ENCODE assay signal across 8 mouse cellular contexts in the genomic region with DNA sequence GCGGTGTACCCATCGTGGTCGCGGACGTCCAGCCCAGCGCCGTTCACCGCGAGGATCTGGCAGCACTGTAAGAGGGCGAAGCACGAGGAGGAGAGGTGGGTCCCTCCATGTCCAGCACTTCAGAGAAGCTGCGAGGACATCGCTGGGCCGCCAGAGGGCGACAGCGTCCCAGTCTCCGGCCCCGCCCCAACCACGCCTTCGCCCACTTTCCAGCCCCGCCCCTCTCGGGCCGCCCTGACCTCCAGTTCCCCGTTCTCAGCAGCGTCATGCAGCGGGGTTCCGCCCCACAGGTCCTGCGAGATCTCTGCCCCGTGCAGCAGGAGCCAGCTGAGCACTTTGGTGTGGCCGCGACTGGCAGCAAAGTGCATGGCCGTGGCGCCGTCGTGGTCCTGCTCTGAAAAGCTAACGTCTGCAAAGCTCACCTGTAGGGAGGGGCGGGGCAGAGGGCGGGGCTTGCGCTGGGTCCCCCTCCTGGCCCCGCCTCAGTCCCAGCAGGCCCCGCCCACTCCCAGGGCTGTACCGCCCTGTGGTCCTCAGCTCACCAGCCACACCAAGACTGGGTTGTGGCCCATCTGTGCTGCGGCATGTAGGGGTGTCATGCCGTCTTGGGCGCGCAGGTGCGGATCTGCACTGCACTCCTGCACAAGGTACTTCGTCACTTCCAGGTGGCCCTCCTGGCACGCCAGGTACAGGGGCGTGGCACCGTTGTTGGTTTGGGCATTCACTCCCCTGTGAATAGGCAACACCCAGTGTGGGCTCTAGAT. TPM values are rescaled to one million over a fixed set of nuclear protein-coding genes. Genes with fewer than 3 reads are reported as not detected.
DNase-seq lines count a peak whose midpoint lies in the region; ATAC-seq and TF ChIP-seq lines count a peak whose summit lies in the region.

No protein-coding gene starts in this region.

- H3K4me1 ChIP-seq in heart, embryonic 14.5 days (ENCODE audit: control insufficient read depth in 2 of 2, insufficient read depth in 2 of 2, low read length in 2 of 2) = peaks cover 0 to 9% of the 10 kb centered on the region in 2 experiments; a peak in 2 of 4 replicates
- peaks cover 3 to 6% of the 10 kb centered on the region in 2 experiments; a peak in 3 of 4 replicates for H3K4me1 ChIP-seq in liver, embryonic 14.5 days (replicated peaks; ENCODE audit: control insufficient read depth in 2 of 2, insufficient read depth in 2 of 2, low read length in 1 of 2)
- H3K4me1 ChIP-seq in stomach, embryonic 16.5 days (ENCODE audit: control insufficient read depth, insufficient read depth, low read length) = peaks cover 8% of the 10 kb centered on the region; the same call in 1 of the 2 replicates

- H3K9me3 ChIP-seq in heart, embryonic 14.5 days (ENCODE audit: control insufficient read depth, low read length) = no peaks in the 10 kb centered on the region
- no peaks in the 10 kb centered on the region for H3K9me3 ChIP-seq in liver, embryonic 14.5 days (ENCODE audit: control insufficient read depth, low read length)
- H3K9me3 ChIP-seq in stomach, embryonic 16.5 days (replicated peaks; ENCODE audit: control insufficient read depth, low read length) = no peaks in the 10 kb centered on the region

- H3K36me3 ChIP-seq in heart, embryonic 14.5 days (ENCODE audit: control insufficient read depth, insufficient read depth, low read length) = no peaks in the 10 kb centered on the region
- H3K36me3 ChIP-seq in liver, embryonic 14.5 days (replicated peaks; ENCODE audit: control insufficient read depth, insufficient read depth, low read depth) = no peaks in the 10 kb centered on the region
- no peaks in the 10 kb centered on the region for H3K36me3 ChIP-seq in stomach, embryonic 16.5 days (ENCODE audit: control insufficient read depth, insufficient read depth, low read length)

- no peak for TF ChIP-seq POLR2A in brain, embryonic 14.5 days (IDR thresholded peaks at IDR 0.05; ENCODE audit: borderline replicate concordance, extremely low read depth, insufficient read depth, insufficient read length, poor library complexity, severe bottlenecking)

- no peak for TF ChIP-seq EP300 in liver, embryonic 14.5 days (IDR thresholded peaks at IDR 0.05; ENCODE audit: low read depth)

- H3K4me2 ChIP-seq in heart, embryonic 14.5 days (ENCODE audit: low read length) = peak overlapping the region; percentile 76
- H3K4me2 ChIP-seq in liver, embryonic 14.5 days (ENCODE audit: low read depth) = peak overlapping the region; percentile 74
- peak overlapping the region; percentile 81 for H3K4me2 ChIP-seq in stomach, embryonic 16.5 days (ENCODE audit: low read depth, low read length)

- H3K4me3 ChIP-seq in heart, embryonic 14.5 days (ENCODE audit: control insufficient read depth in 1 of 2, insufficient read depth in 1 of 2, low read depth in 1 of 2, low read length in 2 of 2) = peak overlapping the region; percentile 43 to 49
- H3K4me3 ChIP-seq in liver, embryonic 14.5 days (ENCODE audit: insufficient read depth in 1 of 2, low read depth in 2 of 2, low read length in 2 of 2) = peak overlapping the region; percentile 51 to 56
- H3K4me3 ChIP-seq in stomach, embryonic 16.5 days (replicated peaks; ENCODE audit: low read length) = peak overlapping the region; percentile 59

- peaks cover 23% of the 10 kb centered on the region for H3K27me3 ChIP-seq in heart, embryonic 14.5 days (ENCODE audit: control insufficient read depth, insufficient read depth, low read length)
- H3K27me3 ChIP-seq in liver, embryonic 14.5 days (ENCODE audit: control insufficient read depth, insufficient read depth, low read length) = peaks cover 8% of the 10 kb centered on the region
- peaks cover 4% of the 10 kb centered on the region for H3K27me3 ChIP-seq in stomach, embryonic 16.5 days (ENCODE audit: control insufficient read depth, insufficient read depth, low read length)

- H3K9ac ChIP-seq in heart, embryonic 14.5 days (ENCODE audit: low read length) = no peak overlapping the region
- no peak overlapping the region for H3K9ac ChIP-seq in liver, embryonic 14.5 days (replicated peaks)
- H3K9ac ChIP-seq in stomach, embryonic 16.5 days (ENCODE audit: low read length) = peak overlapping the region; percentile 55

- 4% methylated on average over 48 of the region's 51 CpGs for WGBS in heart, embryonic 14.5 days
- 3% methylated on average over 51 of the region's 51 CpGs for WGBS in liver, embryonic 14.5 days (ENCODE audit: insufficient replicate concordance)
- 2% methylated on average over 51 of the region's 51 CpGs for WGBS in stomach, embryonic 16.5 days

- ATAC-seq in erythroblast, adult 5-6 weeks (replicated peaks; ENCODE audit: low FRiP score, poor library complexity, severe bottlenecking) = peak; percentile 80
- peak; percentile 84 for ATAC-seq in heart, embryonic 14.5 days (ENCODE audit: insufficient number of reproducible peaks, insufficient read depth, low FRiP score, low read depth)
- ATAC-seq in liver, embryonic 14.5 days (ENCODE audit: insufficient read depth) = peak; percentile 88
- ATAC-seq in stomach, embryonic 16.5 days (ENCODE audit: insufficient read depth, low FRiP score) = peak; percentile 88

- TF ChIP-seq CTCF in brain, embryonic 14.5 days (IDR thresholded peaks at IDR 0.05; ENCODE audit: borderline replicate concordance, extremely low read depth, insufficient read depth, insufficient read length) = peak; percentile 88
- TF ChIP-seq CTCF in liver, embryonic 14.5 days (IDR thresholded peaks at IDR 0.05; ENCODE audit: low read depth) = peak; percentile 97

- no peak overlapping the region for H3K27ac ChIP-seq in heart, embryonic 14.5 days (replicated peaks in 1 of 2; ENCODE audit: control insufficient read depth in 1 of 2, insufficient read depth in 1 of 2, low read depth in 2 of 2, low read length in 2 of 2)
- H3K27ac ChIP-seq in liver, embryonic 14.5 days = no peak overlapping the region
- 0 out of 2 replicates have a peak overlapping the region, but pooled peaks have one; percentile 9 for H3K27ac ChIP-seq in stomach, embryonic 16.5 days (ENCODE audit: low read length)

- DNase-seq in CD4-positive helper T cell, adult 2 months (ENCODE audit: low read depth, low spot score) = peak; percentile 89
- peak; percentile 78 for DNase-seq in brain, embryonic 14.5 days (ENCODE audit: low read depth)
- peak; percentile 94 for DNase-seq in kidney, postnatal 10 days
- DNase-seq in liver, embryonic 14.5 days (ENCODE audit: low read depth in 3 of 3, low spot score in 3 of 3) = peak; percentile 66 to 76 (median 66)
- peak; percentile 89 for DNase-seq in neural tube, embryonic 10.5 days (ENCODE audit: extremely low spot score, low spot score)

RNA-seq across cellular contexts. Expression of a gene that starts 13.5 kb away (rescaled TPM):
- 0.38 and 0.48 TPM in 2 replicates for polyA plus RNA-seq in brain, embryonic 14.5 days (2012; rRNA removed)
- total RNA-seq in erythroblast, adult 5-6 weeks (2015; ENCODE audit: low replicate concordance) = not detected in 2 replicates
- total RNA-seq in erythroblast, adult 5-6 weeks (2017; ENCODE audit: low replicate concordance) = 0.34 and 0.42 TPM in 2 replicates
- 0.63 and 0.76 TPM in 2 replicates for polyA plus RNA-seq in heart, embryonic 14.5 days (2014; fragmentation: Nextera tagmentation; extraction: Ambion mirVana)
- 1.2 and 1.5 TPM in 2 replicates for polyA plus RNA-seq in liver, embryonic 14.5 days (2012; rRNA removed)
- 1.2 and 1.9 TPM in 2 replicates for polyA plus RNA-seq in liver, embryonic 14.5 days (2014; fragmentation: Nextera tagmentation; extraction: Ambion mirVana)
- polyA plus RNA-seq in stomach, embryonic 16.5 days (2015; fragmentation: Nextera tagmentation; extraction: Ambion mirVana) = 8.6 and 9.1 TPM in 2 replicates

RNA-seq across cellular contexts. Expression of a gene that starts 20.0 kb away (rescaled TPM):
- not detected in 2 replicates for polyA plus RNA-seq in brain, embryonic 14.5 days (2012; rRNA removed)
- total RNA-seq in erythroblast, adult 5-6 weeks (2015; ENCODE audit: low replicate concordance) = not detected in 2 replicates
- not detected in 2 replicates for total RNA-seq in erythroblast, adult 5-6 weeks (2017; ENCODE audit: low replicate concordance)
- polyA plus RNA-seq in heart, embryonic 14.5 days (2014; fragmentation: Nextera tagmentation; extraction: Ambion mirVana) = not detected in 2 replicates
- polyA plus RNA-seq in liver, embryonic 14.5 days (2012; rRNA removed) = 0.01 and 0.02 TPM in 2 replicates
- 0.05 TPM in 1 of 2 replicates, not detected in the other for polyA plus RNA-seq in liver, embryonic 14.5 days (2014; fragmentation: Nextera tagmentation; extraction: Ambion mirVana)
- 0.56 and 0.75 TPM in 2 replicates for polyA plus RNA-seq in stomach, embryonic 16.5 days (2015; fragmentation: Nextera tagmentation; extraction: Ambion mirVana)

RNA-seq across cellular contexts. Expression of a gene that starts 22.9 kb away (rescaled TPM):
- polyA plus RNA-seq in brain, embryonic 14.5 days (2012; rRNA removed) = 3.8 and 4.4 TPM in 2 replicates
- not detected in 2 replicates for total RNA-seq in erythroblast, adult 5-6 weeks (2015; ENCODE audit: low replicate concordance)
- not detected in 2 replicates for total RNA-seq in erythroblast, adult 5-6 weeks (2017; ENCODE audit: low replicate concordance)
- 0.34 and 0.43 TPM in 2 replicates for polyA plus RNA-seq in heart, embryonic 14.5 days (2014; fragmentation: Nextera tagmentation; extraction: Ambion mirVana)
- polyA plus RNA-seq in liver, embryonic 14.5 days (2012; rRNA removed) = 0.68 and 0.93 TPM in 2 replicates
- polyA plus RNA-seq in liver, embryonic 14.5 days (2014; fragmentation: Nextera tagmentation; extraction: Ambion mirVana) = 0.15 and 0.16 TPM in 2 replicates
- 1.5 and 2.1 TPM in 2 replicates for polyA plus RNA-seq in stomach, embryonic 16.5 days (2015; fragmentation: Nextera tagmentation; extraction: Ambion mirVana)

RNA-seq across cellular contexts. Expression of a gene that starts 39.3 kb away (rescaled TPM):
- 178 and 244 TPM in 2 replicates for polyA plus RNA-seq in brain, embryonic 14.5 days (2012; rRNA removed)
- 15.3 and 19.4 TPM in 2 replicates for total RNA-seq in erythroblast, adult 5-6 weeks (2015; ENCODE audit: low replicate concordance)
- total RNA-seq in erythroblast, adult 5-6 weeks (2017; ENCODE audit: low replicate concordance) = 5.2 and 9.7 TPM in 2 replicates
- 62.8 and 72.9 TPM in 2 replicates for polyA plus RNA-seq in heart, embryonic 14.5 days (2014; fragmentation: Nextera tagmentation; extraction: Ambion mirVana)
- polyA plus RNA-seq in liver, embryonic 14.5 days (2012; rRNA removed) = 10.8 and 12.5 TPM in 2 replicates
- 12.2 and 13.0 TPM in 2 replicates for polyA plus RNA-seq in liver, embryonic 14.5 days (2014; fragmentation: Nextera tagmentation; extraction: Ambion mirVana)
- 57.3 and 60.4 TPM in 2 replicates for polyA plus RNA-seq in stomach, embryonic 16.5 days (2015; fragmentation: Nextera tagmentation; extraction: Ambion mirVana)
